Mouse (Mus musculus): ENCODE measurements around the gene Cdh13. TPM values are rescaled to one million over a fixed set of nuclear protein-coding genes. Genes with fewer than 3 reads are reported as not detected.

The Cdh13 gene
- polyA plus RNA-seq, 1 experiment from 2014 or later: 2.4 TPM

- H3K4me3 ChIP-seq: no peak overlapping the region
- no peaks in the 10 kb centered on the region for H3K36me3 ChIP-seq (replicated peaks)
- DNase-seq (ENCODE audit: low spot score): no peak
- H3K4me1 ChIP-seq: peaks cover 14% of the 10 kb centered on the region
- WGBS: 84% methylated on average over 8 of the region's 8 CpGs
- H3K27me3 ChIP-seq (replicated peaks; ENCODE audit: low read depth, poor library complexity, severe bottlenecking): no peaks in the 10 kb centered on the region
- H3K9me3 ChIP-seq: no peaks in the 10 kb centered on the region
- no peak overlapping the region for H3K27ac ChIP-seq (replicated peaks)
These were observed 600.8 kb downstream of the Cdh13 start for GRCm38 (mm10) chr8:118884296-118884695.

- DNase-seq (ENCODE audit: low spot score): peak; percentile 11
- peaks cover 14% of the 10 kb centered on the region for H3K4me1 ChIP-seq
These were observed 601.5 kb downstream of the Cdh13 start for GRCm38 (mm10) chr8:118884988-118885387.

DNA sequence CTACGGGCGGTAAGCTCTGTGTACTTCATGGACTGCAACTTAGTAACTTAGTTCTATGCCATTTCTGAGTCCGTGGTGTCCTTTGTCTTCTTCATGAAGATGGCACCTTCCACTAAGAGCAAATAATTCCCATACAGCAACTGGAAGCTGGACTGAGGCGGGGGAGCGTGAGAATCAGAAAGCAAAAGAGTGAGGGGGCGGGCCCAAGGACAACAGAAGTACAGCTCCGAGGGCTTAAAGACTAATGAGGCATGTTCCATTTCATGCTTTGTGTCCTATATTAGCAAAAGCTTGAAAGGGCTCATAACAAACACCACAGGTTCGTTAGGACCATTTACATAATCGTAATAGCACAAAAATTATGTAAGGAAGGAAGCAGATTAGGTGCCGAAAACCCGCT, 618.9 kb downstream of the Cdh13 start:
- Histone ChIP-seq H3K4me1 (no peaks in the 10 kb centered on the region), H3K9me3 (0 out of 2 replicates have a peak, but pooled peaks cover 4% of the 10 kb centered on the region), H3K27me3 (replicated peaks; ENCODE audit: low read depth, poor library complexity, severe bottlenecking) (no peaks in the 10 kb centered on the region), H3K36me3 (replicated peaks) (no peaks in the 10 kb centered on the region), H3K4me3 (no peak overlapping the region), H3K27ac (replicated peaks) (no peak overlapping the region)
- WGBS: 88% methylated on average over 11 of the region's 11 CpGs
- DNase-seq (ENCODE audit: low spot score): no peak

More at GRCm38 (mm10) chr8:118884988-118885387, 601.5 kb downstream of the Cdh13 start:
- H3K27me3 ChIP-seq (replicated peaks; ENCODE audit: low read depth, poor library complexity, severe bottlenecking): no peaks in the 10 kb centered on the region
- no peaks in the 10 kb centered on the region for H3K9me3 ChIP-seq
- WGBS: 56% methylated on average over 11 of the region's 11 CpGs
- no peak overlapping the region for H3K27ac ChIP-seq (replicated peaks)
- no peak overlapping the region for H3K4me3 ChIP-seq
- no peaks in the 10 kb centered on the region for H3K36me3 ChIP-seq (replicated peaks)

DNA sequence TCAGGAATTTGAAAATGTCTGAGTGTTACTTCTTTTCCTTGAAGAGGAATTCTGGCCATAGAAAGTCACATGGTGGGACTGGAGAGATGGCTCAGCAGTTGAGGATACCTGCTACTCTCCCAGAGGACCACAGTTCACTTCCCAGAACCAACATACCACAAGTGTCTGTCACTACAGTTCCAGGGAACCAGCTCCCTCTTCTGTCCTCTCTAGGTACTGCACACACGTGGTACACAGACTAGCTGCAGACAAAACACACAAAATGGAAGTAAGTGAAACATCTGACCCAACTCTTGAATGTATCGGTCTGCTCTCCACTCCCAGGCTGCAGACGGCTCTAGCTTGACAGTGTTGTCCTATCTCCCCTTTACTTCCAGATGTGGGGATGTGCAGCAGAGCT, 633.0 kb downstream of the Cdh13 start:
- Histone ChIP-seq H3K27ac (replicated peaks) (no peak overlapping the region), H3K4me3 (no peak overlapping the region), H3K27me3 (replicated peaks; ENCODE audit: low read depth, poor library complexity, severe bottlenecking) (no peaks in the 10 kb centered on the region), H3K36me3 (replicated peaks) (no peaks in the 10 kb centered on the region), H3K4me1 (no peaks in the 10 kb centered on the region), H3K9me3 (peaks cover 10% of the 10 kb centered on the region)
- no peak for DNase-seq (ENCODE audit: low spot score)
- 93% methylated on average over 3 of the region's 3 CpGs for WGBS

- WGBS: 24% methylated on average over 11 of the region's 11 CpGs
- no peaks in the 10 kb centered on the region for H3K4me1 ChIP-seq
- no peaks in the 10 kb centered on the region for H3K36me3 ChIP-seq (replicated peaks)
- no peak overlapping the region for H3K4me3 ChIP-seq
- H3K27me3 ChIP-seq (replicated peaks; ENCODE audit: low read depth, poor library complexity, severe bottlenecking): no peaks in the 10 kb centered on the region
- no peak overlapping the region for H3K27ac ChIP-seq (replicated peaks)
- DNase-seq (ENCODE audit: low spot score): no peak
- 0 out of 2 replicates have a peak, but pooled peaks cover 2% of the 10 kb centered on the region for H3K9me3 ChIP-seq
These were observed 653.9 kb downstream of the Cdh13 start for GRCm38 (mm10) chr8:118937412-118937811.

- Histone ChIP-seq H3K9me3 (0 out of 2 replicates have a peak, but pooled peaks cover 2% of the 10 kb centered on the region), H3K27me3 (replicated peaks; ENCODE audit: low read depth, poor library complexity, severe bottlenecking) (no peaks in the 10 kb centered on the region), H3K4me1 (no peaks in the 10 kb centered on the region), H3K36me3 (replicated peaks) (no peaks in the 10 kb centered on the region), H3K4me3 (no peak overlapping the region), H3K27ac (replicated peaks) (no peak overlapping the region)
- 43% methylated on average over 8 of the region's 8 CpGs for WGBS
- no peak for DNase-seq (ENCODE audit: low spot score)
These were observed 654.5 kb downstream of the Cdh13 start for GRCm38 (mm10) chr8:118938025-118938424.

DNA sequence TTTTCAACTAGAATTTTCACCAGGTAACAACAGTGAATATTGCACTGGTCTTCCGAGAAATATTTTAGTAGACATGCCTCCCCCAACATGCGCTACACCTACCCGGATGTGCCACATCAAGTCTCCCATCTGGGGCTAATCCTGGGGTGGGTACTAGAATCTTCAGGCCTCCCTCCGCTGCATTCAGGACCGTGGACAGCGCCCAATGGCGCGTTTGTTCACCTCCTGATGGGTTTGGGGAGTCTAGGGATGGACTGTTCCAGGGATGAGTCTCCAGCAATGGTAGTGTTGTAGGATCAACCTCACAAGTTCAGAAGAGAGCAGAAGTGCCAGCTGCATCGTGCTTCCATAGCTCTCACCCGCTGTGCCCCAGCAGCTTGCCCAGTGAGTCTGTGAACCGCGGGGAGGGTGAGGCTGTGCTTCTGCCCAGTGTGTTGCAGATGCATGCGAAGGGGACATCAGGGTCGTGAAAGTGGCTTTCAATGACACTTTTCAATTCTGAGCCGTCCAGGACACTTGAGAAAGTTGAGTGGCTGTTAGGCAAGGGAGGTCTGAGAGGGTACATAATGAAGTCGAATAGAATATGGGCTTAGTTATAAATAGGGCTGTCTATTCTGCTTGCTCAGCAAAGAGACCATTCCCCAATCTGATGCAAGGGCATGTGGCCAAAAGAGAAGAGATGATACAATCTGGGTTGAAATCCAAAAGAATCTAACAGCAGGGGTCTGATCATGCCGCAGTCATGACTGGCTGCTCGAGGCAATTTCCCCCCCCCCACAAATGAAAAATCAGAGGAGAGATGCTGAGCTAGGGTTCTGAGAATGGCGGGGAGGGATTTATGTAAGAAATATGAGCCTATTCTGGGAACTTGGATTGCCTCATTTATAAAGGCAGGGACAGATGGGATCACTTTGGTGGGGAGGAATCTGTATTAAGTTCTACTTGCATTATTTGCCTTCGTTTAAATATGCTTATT, 668.5 kb downstream of the Cdh13 start:
- Histone ChIP-seq H3K27ac (replicated peaks) (no peak overlapping the region), H3K4me3 (no peak overlapping the region), H3K4me1 (no peaks in the 10 kb centered on the region), H3K36me3 (replicated peaks) (no peaks in the 10 kb centered on the region), H3K9me3 (no peaks in the 10 kb centered on the region), H3K27me3 (replicated peaks; ENCODE audit: low read depth, poor library complexity, severe bottlenecking) (no peaks in the 10 kb centered on the region)
- peak; percentile 73 for DNase-seq (ENCODE audit: low spot score)
- 64% methylated on average over 20 of the region's 20 CpGs for WGBS

DNA sequence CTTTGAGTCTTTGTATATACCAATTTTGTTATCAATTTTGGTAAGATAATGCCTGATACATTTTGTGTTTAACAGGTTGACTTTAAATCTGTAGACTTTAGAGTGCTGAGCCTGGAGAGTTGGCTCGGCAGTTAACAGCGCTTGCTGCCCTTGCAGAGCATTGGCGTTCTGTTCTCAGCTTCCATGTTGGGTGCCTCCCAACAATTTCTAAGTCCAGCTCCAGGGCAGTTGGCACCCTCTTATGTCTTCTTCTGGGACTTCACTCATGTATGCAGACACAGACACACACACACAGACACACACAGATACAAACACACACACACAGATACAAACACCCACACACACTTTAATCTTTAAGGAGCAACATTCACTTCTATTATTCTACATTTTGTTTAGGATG, 672.6 kb downstream of the Cdh13 start:
- H3K27ac ChIP-seq (replicated peaks): no peak overlapping the region
- 91% methylated on average over 3 of the region's 3 CpGs for WGBS
- no peak for DNase-seq (ENCODE audit: low spot score)
- no peaks in the 10 kb centered on the region for H3K9me3 ChIP-seq
- H3K27me3 ChIP-seq (replicated peaks; ENCODE audit: low read depth, poor library complexity, severe bottlenecking): no peaks in the 10 kb centered on the region
- H3K4me1 ChIP-seq: no peaks in the 10 kb centered on the region
- no peak overlapping the region for H3K4me3 ChIP-seq
- no peaks in the 10 kb centered on the region for H3K36me3 ChIP-seq (replicated peaks)

DNA sequence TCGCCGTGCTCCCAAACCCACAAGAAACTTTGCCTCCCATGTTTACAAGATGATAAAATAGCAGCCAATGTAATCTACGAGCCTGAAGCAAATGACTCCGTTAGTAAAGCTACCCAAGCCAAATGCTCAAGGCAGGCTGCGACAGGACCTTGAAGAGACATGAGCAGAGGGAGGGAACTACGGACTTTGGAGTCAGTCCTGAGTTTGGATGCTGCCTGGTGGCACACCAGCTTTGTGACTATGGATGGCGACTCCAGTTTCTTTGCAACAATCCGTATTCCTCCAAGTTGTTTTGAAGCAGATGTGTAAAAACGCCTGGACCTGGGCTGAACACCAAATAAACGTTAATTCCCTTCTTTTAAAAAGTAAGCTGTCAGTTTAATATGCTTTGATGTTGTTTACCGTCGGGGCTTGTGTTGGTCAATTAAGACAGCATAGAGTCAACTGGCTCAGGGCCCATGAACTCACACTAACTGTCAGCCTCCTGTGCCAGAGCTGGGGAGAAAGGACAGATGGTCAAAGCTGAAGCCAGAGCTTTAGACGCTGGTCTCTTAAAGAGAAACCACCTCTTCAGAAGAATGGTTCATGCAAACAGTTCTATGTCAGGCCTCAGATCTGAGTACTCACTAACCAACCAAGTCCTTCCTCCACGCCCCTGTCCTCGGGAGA, 678.5 kb downstream of the Cdh13 start:
- H3K36me3 ChIP-seq (replicated peaks): no peaks in the 10 kb centered on the region
- 89% methylated on average over 15 of the region's 15 CpGs for WGBS
- DNase-seq (ENCODE audit: low spot score): no peak
- H3K4me3 ChIP-seq: no peak overlapping the region
- no peak overlapping the region for H3K27ac ChIP-seq (replicated peaks)
- no peaks in the 10 kb centered on the region for H3K4me1 ChIP-seq
- H3K9me3 ChIP-seq: no peaks in the 10 kb centered on the region
- no peaks in the 10 kb centered on the region for H3K27me3 ChIP-seq (replicated peaks; ENCODE audit: low read depth, poor library complexity, severe bottlenecking)

- WGBS: 89% methylated on average over 15 of the region's 15 CpGs
These were observed 681.7 kb downstream of the Cdh13 start for GRCm38 (mm10) chr8:118965101-118965840.

DNA sequence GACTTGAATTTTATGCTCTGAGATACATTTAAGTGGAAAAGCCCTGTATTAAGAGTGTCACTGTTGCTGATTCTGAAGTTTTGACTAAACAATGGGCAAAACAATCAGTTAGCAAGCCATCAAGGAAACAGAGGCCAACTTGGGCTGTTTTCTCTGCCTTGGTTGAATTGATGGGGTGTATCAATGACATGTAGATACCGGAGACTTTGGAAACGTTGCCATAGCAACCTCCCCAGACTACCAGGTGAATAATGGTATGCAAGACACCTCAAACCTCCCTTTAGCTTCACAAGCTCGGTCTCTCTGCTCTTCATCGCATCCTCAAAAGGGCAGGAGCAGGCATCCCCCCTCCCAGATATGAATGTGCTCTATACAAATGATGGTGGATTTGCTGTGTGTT, 685.4 kb downstream of the Cdh13 start:
- H3K27me3 ChIP-seq (replicated peaks; ENCODE audit: low read depth, poor library complexity, severe bottlenecking): no peaks in the 10 kb centered on the region
- no peak overlapping the region for H3K4me3 ChIP-seq
- H3K36me3 ChIP-seq (replicated peaks): no peaks in the 10 kb centered on the region
- no peak for DNase-seq (ENCODE audit: low spot score)
- H3K27ac ChIP-seq (replicated peaks): no peak overlapping the region
- WGBS: 69% methylated on average over 4 of the region's 4 CpGs
- H3K9me3 ChIP-seq: no peaks in the 10 kb centered on the region
- H3K4me1 ChIP-seq: peaks cover 18% of the 10 kb centered on the region

More at GRCm38 (mm10) chr8:118965101-118965840, 681.7 kb downstream of the Cdh13 start:
- Histone ChIP-seq H3K4me1 (peaks cover 18% of the 10 kb centered on the region), H3K4me3 (no peak overlapping the region), H3K27me3 (replicated peaks; ENCODE audit: low read depth, poor library complexity, severe bottlenecking) (no peaks in the 10 kb centered on the region), H3K36me3 (replicated peaks) (no peaks in the 10 kb centered on the region), H3K9me3 (no peaks in the 10 kb centered on the region), H3K27ac (replicated peaks) (no peak overlapping the region)
- no peak for DNase-seq (ENCODE audit: low spot score)

GRCm38 (mm10) chr8:118979800-118980199, 696.3 kb downstream of the Cdh13 start:
- Histone ChIP-seq H3K27ac (replicated peaks) (no peak overlapping the region), H3K27me3 (replicated peaks; ENCODE audit: low read depth, poor library complexity, severe bottlenecking) (no peaks in the 10 kb centered on the region), H3K4me1 (no peaks in the 10 kb centered on the region), H3K9me3 (0 out of 2 replicates have a peak, but pooled peaks cover 5% of the 10 kb centered on the region), H3K4me3 (no peak overlapping the region), H3K36me3 (replicated peaks) (no peaks in the 10 kb centered on the region)
- peak; percentile 43 for DNase-seq (ENCODE audit: low spot score)
- WGBS: 21% methylated on average over 5 of the region's 5 CpGs
